Mouse (Mus musculus) ovary, postnatal 14 days (tissue): ENCODE results near the gene Gch1.
A peak's percentile ranks its signal among the peaks of the same experiment; 100 is the strongest.

Experiments
- DNase-seq: peaks from one replicate; pipeline ENCODE4 v3.0.0; 2022; ENCODE audit warnings: low spot score

Gch1 gene

GRCm38 (mm10) chr14:47205270-47205972 is 16.2 kb upstream of the Gch1 start:
- DNase-seq, result no peak

- no peak for DNase-seq
Observed at GRCm38 (mm10) chr14:47197340-47197739, 8.1 kb upstream of the Gch1 start.

GRCm38 (mm10) chr14:47196711-47197110 is 7.5 kb upstream of the Gch1 start:
- no peak for DNase-seq

- DNase-seq, result no peak
Observed at GRCm38 (mm10) chr14:47194096-47194495, 4.9 kb upstream of the Gch1 start.

GRCm38 (mm10) chr14:47193506-47193905 is 4.3 kb upstream of the Gch1 start:
- no peak for DNase-seq

- no peak for DNase-seq
Observed at GRCm38 (mm10) chr14:47191861-47192260, 2.6 kb upstream of the Gch1 start.

- no peak for DNase-seq
Observed at GRCm38 (mm10) chr14:47190626-47191025, 1.4 kb upstream of the Gch1 start.

GRCm38 (mm10) chr14:47189635-47189955 is 382 bp upstream of the Gch1 start:
- no peak for DNase-seq

GRCm38 (mm10) chr14:47188475-47188847 is 752 bp downstream of the Gch1 start:
- DNase-seq, result no peak

GRCm38 (mm10) chr14:47187666-47188360 is 1.4 kb downstream of the Gch1 start:
- DNase-seq, result no peak

- no peak for DNase-seq
Observed at GRCm38 (mm10) chr14:47187261-47187660, 2.0 kb downstream of the Gch1 start.

- no peak for DNase-seq
Observed at GRCm38 (mm10) chr14:47186561-47186960, 2.7 kb downstream of the Gch1 start.

- DNase-seq, result peak; percentile 66
Observed at GRCm38 (mm10) chr14:47181497-47182290, 7.5 kb downstream of the Gch1 start.

- no peak for DNase-seq
Observed at GRCm38 (mm10) chr14:47178851-47179250, 10.4 kb downstream of the Gch1 start.

- peak; percentile 13 for DNase-seq
Observed at GRCm38 (mm10) chr14:47177846-47178414, 11.3 kb downstream of the Gch1 start.

- DNase-seq, result no peak
Observed at GRCm38 (mm10) chr14:47176226-47176625, 13.0 kb downstream of the Gch1 start.

GRCm38 (mm10) chr14:47175136-47175535 is 14.1 kb downstream of the Gch1 start:
- DNase-seq, result no peak

GRCm38 (mm10) chr14:47172073-47172472 is 17.1 kb downstream of the Gch1 start:
- no peak for DNase-seq

GRCm38 (mm10) chr14:47170499-47171109 is 18.6 kb downstream of the Gch1 start:
- DNase-seq, result no peak

- no peak for DNase-seq
Observed at GRCm38 (mm10) chr14:47169677-47170410, 19.4 kb downstream of the Gch1 start.

GRCm38 (mm10) chr14:47165741-47166140 is 23.5 kb downstream of the Gch1 start:
- DNase-seq, result no peak

- no peak for DNase-seq
Observed at GRCm38 (mm10) chr14:47165117-47165516, 24.1 kb downstream of the Gch1 start.
